Mouse (Mus musculus): ENCODE results near the gene Abcc3. TPM values are rescaled to one million over a fixed set of nuclear protein-coding genes. Genes with fewer than 3 reads are reported as not detected.

Abcc3 gene
- total RNA-seq, 2 experiments from 2014 or later: 1.6 to 1.8 TPM

DNA sequence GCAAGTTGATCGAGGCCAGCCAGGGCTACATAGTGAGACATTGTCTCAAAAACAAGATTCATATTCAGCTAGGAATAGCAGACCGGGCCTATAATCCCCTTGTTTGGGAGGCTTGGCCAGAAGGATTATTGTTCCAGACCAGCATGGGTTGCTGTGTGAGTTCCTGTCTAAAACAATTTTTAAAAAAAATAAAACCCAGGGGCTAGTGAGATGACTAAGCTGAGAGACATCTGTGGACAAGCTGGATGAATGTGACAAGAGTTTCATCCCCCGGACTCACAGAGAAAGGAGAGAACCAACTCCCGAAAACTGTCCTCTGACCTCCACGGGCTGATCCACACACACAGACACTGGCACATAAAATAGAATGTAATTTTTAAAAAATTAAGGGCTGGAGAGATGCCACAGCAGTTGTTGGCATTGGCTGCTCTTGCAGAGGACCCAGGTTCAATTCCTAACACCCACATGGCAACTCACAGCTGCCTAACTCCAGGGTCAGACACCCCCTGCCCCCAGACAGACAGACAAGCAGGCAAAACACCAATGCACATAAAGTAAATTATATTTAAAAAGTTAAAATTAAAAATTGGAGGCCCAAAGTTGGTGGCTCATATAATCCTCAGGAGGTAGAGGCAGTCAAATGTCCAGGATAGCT lies 69.4 kb downstream of the Abcc3 start:
- no peak for DNase-seq

- DNase-seq: no peak
These were observed 70.2 kb downstream of the Abcc3 start for GRCm38 (mm10) chr11:94322636-94323035.

DNA sequence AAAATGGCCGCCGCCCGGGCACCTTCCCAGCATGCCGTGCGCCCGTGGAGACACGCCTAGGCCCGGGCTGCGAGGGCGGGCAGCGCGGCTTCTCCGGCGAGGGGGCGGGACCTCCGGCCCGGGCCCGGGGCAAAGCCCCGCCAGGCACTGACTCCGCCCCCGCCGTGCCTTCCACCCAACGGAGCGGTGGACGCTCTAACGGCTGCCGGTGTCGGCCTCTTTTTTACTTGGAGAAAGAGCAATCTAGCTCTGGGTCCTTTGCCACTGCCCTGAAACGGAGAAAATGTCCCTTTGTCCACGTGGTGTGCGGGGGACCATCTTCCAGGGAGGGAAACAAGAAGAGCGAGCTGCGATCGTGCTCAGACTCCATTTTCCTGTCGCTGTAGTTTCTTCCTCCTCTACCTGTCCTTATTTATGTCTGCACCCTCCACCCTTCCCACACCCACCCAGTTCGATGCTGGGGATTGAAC lies 70.8 kb downstream of the Abcc3 start, which contains the start of gene Luc7l3:
Gene Luc7l3, minus strand, starts transcription at position 58 of the 470 bp plus-strand sequence.
- DNase-seq: peak; percentile 96

- DNase-seq: peak; percentile 63
These were observed 71.5 kb downstream of the Abcc3 start for GRCm38 (mm10) chr11:94320969-94321930.

DNA sequence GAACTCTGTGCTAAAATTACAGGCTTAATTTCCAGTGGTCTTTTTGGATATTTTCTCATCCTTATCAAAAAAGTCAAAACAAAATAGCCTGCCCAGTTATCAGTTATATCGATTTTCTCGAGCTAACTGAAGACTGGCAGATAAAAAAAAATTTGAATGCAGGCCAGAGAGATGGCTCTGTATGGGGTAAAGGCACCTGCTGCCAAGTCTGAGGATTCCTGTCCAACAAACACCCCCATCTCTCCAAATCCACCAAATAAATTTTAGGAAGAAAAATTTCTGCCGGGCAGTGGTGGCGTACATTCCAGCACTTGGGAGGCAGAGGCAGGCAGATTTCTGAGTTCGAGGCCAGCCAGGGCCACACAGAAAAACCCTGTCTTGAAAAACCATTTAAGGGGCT lies 74.7 kb downstream of the Abcc3 start:
- no peak for DNase-seq

- DNase-seq: no peak
These were observed 75.3 kb downstream of the Abcc3 start for GRCm38 (mm10) chr11:94317515-94317914.

GRCm38 (mm10) chr11:94317014-94317413 lies 75.8 kb downstream of the Abcc3 start:
- no peak for DNase-seq

GRCm38 (mm10) chr11:94316528-94316927 lies 76.3 kb downstream of the Abcc3 start:
- DNase-seq: no peak

DNA sequence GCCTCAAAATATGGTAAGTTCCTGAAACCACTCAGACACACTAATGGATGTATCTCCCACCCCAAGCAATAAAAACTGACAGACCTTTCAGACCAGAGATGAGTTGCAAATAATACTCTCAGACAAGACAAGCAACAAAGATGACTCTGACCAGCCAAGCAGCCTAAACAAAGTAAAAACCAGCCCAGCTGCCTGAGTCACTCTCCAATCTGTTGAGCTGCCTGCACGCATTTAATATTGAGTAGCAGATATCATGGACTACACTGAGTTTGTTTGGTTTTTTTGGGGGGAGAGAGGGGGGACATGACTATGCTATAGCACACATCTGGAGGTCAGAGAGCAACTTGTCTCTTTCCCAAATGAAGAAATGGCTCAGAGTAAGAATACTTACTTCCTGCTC lies 77.5 kb downstream of the Abcc3 start:
- DNase-seq: no peak

DNA sequence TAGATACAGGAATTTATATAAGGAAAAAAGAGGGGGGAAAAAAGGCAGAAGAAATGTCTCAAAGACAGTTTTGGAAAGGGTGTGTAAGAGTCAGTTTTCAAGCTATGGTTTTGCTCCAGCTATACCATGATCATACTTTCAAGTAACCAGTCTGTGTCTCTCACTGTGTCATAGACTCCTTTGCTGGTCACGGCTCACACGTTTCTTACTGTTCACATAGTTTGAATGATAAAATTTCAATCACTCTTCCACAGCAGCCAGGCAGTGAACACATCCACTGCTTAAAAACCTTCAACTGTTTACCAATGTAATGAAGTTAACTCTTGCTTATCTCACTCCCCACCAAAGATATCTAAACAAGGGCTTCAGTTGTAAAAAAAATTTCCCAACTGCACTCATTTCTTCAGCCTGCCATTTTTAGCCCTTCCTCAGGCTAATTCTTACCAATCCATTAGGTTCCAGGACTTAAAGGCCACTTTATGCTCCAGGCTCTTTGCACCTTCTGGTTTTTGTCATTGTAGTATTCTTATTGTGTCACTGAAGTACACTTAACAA lies 78.6 kb downstream of the Abcc3 start:
- DNase-seq: no peak

DNA sequence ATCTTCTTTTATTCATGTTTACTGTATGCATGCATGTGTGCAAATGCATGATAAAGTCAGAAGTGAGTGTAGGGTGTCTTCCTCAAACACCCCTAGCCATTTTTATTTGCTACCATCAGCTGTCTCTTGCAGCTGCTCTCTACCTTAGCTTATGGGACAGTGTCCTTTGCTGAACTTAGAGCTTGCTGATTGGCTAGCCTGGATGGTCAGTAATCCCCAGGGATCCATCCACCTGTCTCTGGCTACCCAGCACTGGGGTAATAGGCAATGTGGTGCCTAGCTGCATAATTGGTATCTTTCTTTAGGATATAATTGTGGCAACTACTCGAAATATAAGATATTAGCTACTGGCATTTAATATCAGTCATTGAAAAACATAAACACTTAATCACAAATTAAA lies 80.1 kb downstream of the Abcc3 start:
- no peak for DNase-seq

- no peak for DNase-seq
These were observed 97.6 kb downstream of the Abcc3 start for GRCm38 (mm10) chr11:94294996-94295845.

Other genes starting within 250 kb of the Abcc3 start
- 10 to 100 TPM; 62.2 to 69.9 TPM for gene Tob1, start 181.5 kb downstream of the Abcc3 start, total RNA-seq (2021)
- gene Wfikkn2, start 147.0 kb downstream of the Abcc3 start, total RNA-seq (2021): 1 to 10 TPM; 2.0 TPM
- gene Gm21885, start 111.1 kb downstream of the Abcc3 start, total RNA-seq (2021): not detected
- 10 to 100 TPM; 47.8 to 50.4 TPM for gene Luc7l3, start 71.0 kb downstream of the Abcc3 start, total RNA-seq (2021)
- 100 to 1,000 TPM; 178 to 183 TPM for gene Ankrd40, start 65.0 kb downstream of the Abcc3 start, total RNA-seq (2021)
- gene Cacna1g, start 81.2 kb upstream of the Abcc3 start, total RNA-seq (2021): 10 to 100 TPM; 48.7 to 52.8 TPM
- 1 to 10 TPM in 1 of 2 experiments, under 1 TPM in 1; 0.61 to 1.5 TPM for gene Spata20, start 93.2 kb upstream of the Abcc3 start, total RNA-seq (2021)
- 10 to 100 TPM; 31.3 to 34.3 TPM for gene Epn3, start 107.0 kb upstream of the Abcc3 start, total RNA-seq (2021)
- 1 to 10 TPM; 5.9 to 6.3 TPM for gene Mycbpap, start 128.7 kb upstream of the Abcc3 start, total RNA-seq (2021)
- 10 to 100 TPM; 12.3 to 13.0 TPM for gene Rsad1, start 156.3 kb upstream of the Abcc3 start, total RNA-seq (2021)
- under 1 TPM; 0.61 to 0.62 TPM for gene Chad, start 172.1 kb upstream of the Abcc3 start, total RNA-seq (2021)
- 10 to 100 TPM; 29.8 to 30.4 TPM for gene Acsf2, start 208.9 kb upstream of the Abcc3 start, total RNA-seq (2021)
- 10 to 100 TPM; 85.0 to 91.8 TPM for gene Lrrc59, start 236.8 kb upstream of the Abcc3 start, total RNA-seq (2021)